Mouse (Mus musculus) heart, postnatal 0 days (tissue): Measurements from ENCODE around the gene Rundc3a.

ENCODE experiments used
- CTCF ChIP-seq: IDR thresholded peaks from 2 replicates; pipeline ENCODE4 v1.5.1; 2016; ENCODE audit warnings: antibody characterized with exemption, control low read depth, low read depth
- EP300 ChIP-seq: IDR thresholded peaks from 2 replicates; pipeline ENCODE4 v1.6.1; 2016; ENCODE audit warnings: antibody characterized with exemption, low read depth

DNA sequence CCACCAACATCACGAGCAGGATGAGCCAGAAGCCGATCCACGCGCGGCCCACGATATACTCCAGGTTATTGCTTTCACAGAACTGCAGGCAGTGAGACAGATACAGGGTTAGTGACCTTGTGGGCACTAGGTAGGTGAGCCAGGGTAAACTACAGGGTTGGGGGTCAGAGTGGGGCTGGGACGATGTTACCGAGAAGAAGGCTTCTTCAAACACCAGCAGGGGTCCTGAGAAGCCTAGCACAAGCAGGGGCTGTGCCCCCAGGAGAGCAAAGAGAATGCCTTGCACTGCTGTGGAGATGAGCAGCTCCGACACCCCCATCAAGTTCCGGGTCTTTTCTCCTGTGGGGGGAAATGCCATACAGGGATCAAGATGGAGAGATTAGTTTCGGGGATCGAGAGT lies 37.0 kb upstream of the Rundc3a start:
- TF ChIP-seq CTCF (no peak), EP300 (no peak)
